Mouse (Mus musculus) cerebellum, adult 18-20 months (tissue): ENCODE results near the gene Syn3.
A peak's percentile ranks its signal among the peaks of the same experiment; 100 is the strongest.

Experiments used
- DNase-seq, 2 experiments: peaks; one replicate each; pipeline ENCODE4 v3.0.0; 2021

The Syn3 gene

DNA sequence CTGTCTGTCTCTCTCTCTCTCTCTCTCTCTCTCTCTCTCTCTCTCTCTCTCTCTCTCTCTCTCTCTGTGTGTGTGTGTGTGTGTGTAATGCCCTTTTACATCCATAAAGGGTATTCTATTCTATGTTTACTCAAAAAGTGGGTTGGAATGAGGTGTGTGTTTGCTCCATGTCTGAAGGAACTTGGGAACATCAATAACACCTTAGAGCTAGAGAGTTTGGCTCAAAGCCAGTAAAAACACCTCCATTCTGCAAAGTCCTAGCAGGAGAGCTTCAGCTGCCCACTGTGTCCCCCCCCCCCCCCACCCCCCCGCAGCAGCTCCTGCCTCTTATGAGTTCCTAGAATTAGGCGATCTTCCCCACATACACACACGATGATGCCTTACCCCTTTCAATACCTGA, 161.5 kb downstream of the Syn3 start:
- DNase-seq: no peak

GRCm38 (mm10) chr10:86336506-86336905, 162.2 kb downstream of the Syn3 start:
- DNase-seq: no peak

GRCm38 (mm10) chr10:86334581-86334980, 164.1 kb downstream of the Syn3 start:
- DNase-seq: no peak

DNA sequence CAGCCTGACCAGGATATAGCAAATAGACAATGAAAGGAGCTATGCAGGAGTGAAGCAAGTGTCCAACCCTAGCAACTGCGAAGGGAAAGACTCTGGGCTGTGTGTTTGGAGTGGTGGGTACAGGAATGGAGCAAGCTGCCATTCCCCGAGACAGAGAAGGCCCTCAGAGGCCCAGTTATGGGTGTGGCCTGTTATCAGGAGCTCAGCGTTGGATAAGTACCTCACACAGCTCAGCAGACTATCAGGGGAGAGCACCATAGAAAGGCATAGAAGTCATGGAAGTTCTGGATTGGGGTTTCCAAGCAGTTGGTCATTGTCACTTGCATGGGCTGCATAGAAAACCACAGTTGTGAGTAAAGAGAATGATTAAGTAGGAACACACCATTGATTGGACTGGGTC, 165.8 kb downstream of the Syn3 start:
- DNase-seq: no peak

DNA sequence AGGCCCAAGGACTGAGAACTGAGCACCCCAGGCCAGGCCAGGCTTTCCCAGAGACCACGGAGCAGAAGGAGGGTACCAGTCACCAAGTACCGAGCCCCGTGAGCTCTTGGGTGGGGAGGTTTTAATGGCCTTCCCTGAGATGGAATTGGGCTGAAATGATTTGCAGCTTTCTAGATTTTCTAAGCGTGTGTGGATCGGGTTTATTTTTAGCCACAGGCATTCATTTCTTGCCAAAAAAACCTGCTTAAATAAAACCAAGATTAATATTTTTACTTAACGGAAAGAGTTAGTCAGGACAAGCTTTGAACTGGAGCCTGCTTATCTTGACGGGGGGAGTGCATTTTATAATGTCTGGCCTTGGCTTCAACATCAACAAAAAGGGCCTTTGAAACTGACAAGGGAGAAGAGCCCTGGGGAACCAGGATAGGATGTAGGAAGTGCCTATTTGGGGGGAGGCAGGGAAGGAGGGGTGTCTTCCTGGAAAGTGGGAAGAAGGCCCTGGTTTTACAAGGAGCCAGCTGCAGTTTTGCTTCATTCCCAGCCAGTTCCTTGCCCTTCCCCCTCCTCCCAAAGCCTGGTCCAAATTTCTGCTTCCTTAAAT, 166.9 kb downstream of the Syn3 start:
- DNase-seq: no peak

GRCm38 (mm10) chr10:86330993-86331680, 167.6 kb downstream of the Syn3 start:
- no peak for DNase-seq

DNA sequence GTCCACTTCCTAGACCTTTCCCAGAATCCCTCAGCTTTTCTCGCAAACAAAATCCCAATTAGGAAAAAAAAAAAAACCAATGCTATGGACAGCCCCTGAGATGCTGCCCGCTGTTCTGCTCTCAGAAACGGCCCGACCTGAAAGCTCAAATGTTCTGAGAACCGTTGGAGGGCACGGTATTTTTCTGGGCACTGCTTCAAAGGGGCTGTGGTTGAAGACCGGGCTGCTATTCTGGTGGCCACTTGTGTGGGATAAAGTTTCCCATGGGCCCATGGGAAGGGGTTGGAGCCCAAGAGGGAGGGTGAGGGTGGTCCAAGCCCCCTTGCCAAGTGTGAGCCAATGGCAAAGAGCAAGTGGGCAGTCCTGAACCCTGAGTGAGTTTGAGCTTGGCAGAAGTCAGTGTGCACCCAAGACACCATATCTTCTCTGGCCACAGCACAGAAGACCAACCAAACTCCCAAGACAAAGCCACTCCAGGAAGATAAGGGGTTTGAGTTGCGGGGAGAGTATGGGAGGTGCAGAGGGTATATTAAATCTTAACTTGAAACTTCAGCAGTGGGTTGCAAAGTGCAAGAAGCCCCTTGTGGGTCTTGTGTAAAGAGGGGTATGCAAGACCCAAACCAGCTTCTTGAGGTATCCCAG, 169.3 kb downstream of the Syn3 start:
- DNase-seq: no peak

GRCm38 (mm10) chr10:86328691-86329090, 170.0 kb downstream of the Syn3 start:
- no peak for DNase-seq

- no peak for DNase-seq
Measured at GRCm38 (mm10) chr10:86328143-86328542, 170.6 kb downstream of the Syn3 start.

GRCm38 (mm10) chr10:86325272-86325671, 173.4 kb downstream of the Syn3 start:
- DNase-seq: no peak

DNA sequence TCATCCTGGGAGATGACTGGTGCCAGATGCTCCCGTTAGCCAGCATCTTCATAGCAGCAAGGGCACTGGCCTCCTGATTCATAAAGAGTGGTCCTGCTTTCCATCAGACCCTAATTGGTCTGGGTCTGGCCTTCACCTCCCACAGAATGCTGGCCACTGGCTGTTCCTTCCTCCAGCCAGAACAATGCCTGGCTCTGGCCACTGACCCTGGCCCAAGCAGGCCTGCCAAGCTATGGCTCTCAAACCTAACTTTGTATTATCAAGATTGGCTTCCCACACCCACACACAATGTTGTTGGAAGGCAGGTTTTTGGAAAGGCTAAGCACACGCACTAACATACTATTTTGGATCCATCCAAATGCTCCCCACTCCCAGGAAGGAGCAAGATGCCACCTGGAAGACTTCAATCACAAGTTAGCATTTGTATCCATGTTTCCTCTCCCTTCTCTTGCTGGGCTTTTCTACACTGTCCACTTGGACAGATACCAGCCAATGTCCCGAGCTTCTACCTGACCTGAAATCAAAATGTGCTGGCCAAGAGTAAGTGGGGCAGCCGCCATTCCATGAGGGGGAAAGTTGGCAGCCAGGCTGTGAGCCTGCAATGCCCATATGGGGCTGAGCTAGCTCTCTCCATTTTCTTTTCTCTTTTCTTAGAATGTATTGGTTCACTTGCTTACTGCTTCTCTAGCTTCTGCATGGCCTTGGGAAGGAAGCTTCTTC, 175.3 kb downstream of the Syn3 start:
- DNase-seq: peak; percentile 54 to 63

- peak; percentile 49 to 62 for DNase-seq
Measured at GRCm38 (mm10) chr10:86322006-86322405, 176.7 kb downstream of the Syn3 start.

GRCm38 (mm10) chr10:86321194-86321593, 177.5 kb downstream of the Syn3 start:
- DNase-seq: no peak

DNA sequence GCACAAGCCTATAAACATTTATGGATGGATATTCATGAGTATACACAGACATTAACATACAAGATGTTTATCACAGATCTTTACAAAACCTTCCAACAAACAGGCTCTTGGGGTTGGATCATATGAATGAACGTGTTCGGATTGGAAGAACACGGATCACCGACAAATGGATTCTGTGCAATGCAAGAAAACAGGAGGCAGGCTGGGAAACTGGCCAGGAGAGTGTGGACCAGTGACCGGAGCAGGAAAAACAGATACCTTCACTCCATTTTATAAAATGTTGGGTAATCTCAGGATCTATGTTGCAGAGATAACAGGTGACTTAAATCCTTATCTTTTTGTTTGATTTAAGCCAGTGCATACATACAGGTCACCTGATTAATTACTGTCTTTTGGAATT, 178.5 kb downstream of the Syn3 start:
- no peak for DNase-seq

GRCm38 (mm10) chr10:86319526-86319925, 179.2 kb downstream of the Syn3 start:
- DNase-seq: no peak

GRCm38 (mm10) chr10:86318552-86319140, 180.1 kb downstream of the Syn3 start:
- DNase-seq: no peak

DNA sequence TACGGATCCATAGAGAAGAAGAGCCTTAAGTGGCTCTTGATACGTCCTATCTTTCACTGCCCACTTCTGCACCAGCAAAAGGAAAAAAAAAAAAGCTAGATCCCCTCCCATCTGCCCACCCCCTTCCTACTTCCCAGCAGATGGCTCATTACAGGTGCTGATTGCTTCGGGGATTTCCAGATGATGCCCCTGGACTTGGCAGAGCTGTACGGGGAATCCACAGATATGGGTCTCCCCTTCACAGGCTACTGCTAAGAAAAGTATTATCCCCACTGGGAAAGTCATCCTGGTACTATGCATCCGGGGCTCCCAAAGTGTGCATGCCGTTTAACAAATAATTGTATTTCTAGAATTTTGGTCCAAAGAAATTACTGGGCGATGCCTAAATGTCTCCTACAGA, 181.1 kb downstream of the Syn3 start:
- DNase-seq: no peak

DNA sequence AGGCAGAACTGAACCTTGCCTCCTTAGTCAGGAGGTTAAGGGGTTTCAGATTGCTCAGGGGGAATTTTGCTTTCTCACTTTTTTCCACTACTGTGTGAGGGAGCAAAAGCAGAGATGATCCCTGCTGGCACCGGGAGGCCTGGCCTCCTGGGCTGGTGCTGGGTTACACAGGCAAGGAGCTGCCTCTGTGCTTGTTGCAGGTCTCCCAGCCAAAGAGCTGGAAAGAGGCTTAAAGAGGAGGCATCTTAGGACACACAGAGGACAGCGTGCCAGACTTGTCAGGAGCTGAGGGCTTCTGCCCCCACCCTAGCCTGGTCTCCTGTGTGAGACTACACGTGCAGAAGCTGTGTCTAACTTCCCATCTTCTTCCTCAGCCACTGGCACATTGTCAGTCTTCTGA, 183.2 kb downstream of the Syn3 start:
- no peak for DNase-seq

DNA sequence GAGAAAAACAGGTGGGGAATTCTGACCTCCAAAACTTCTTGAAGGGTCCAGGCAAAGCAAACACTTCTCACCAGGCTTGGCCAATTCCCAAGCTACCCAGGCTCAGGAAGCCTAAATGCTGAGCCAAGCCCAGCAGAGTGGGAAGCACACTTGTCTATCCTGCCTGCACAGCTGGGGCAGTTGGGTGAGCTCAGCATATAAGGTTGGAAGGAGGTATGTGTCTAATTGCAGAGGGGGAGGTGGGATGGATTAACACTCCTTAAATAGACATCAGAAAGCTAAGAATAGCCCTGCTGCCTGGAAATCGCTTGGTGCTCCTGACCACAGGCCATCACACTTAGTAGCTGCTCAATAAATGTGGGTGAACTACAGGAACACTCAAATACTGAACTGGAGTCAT, 185.2 kb downstream of the Syn3 start:
- no peak for DNase-seq

- no peak for DNase-seq
Measured at GRCm38 (mm10) chr10:86312976-86313375, 185.7 kb downstream of the Syn3 start.

GRCm38 (mm10) chr10:86310527-86310926, 188.2 kb downstream of the Syn3 start:
- DNase-seq: no peak

- DNase-seq: no peak
Measured at GRCm38 (mm10) chr10:86307235-86307634, 191.5 kb downstream of the Syn3 start.

DNA sequence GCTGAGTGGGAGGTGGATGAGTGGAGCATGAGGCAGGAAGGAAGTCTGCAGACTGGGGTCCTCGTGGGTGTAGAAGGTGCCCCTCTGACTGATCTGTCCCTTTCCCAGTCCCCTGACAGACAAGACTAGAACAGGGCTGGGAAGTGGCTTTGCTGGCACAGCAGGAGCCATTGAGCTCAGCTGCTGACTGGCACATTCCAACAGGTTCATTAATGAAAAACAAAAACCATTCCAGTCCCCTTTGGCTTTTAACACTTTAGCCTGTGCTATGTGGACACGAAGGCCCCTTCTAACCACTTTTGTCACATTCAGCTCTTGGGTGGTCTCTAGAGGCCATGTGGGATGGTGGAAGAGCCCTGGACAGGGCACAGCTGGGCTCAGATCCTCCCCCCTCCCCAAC, 194.1 kb downstream of the Syn3 start:
- DNase-seq: no peak
